Mouse (Mus musculus) heart, embryonic 13.5 days (tissue): Measurements from ENCODE around the gene Pex7. TPM values are rescaled to one million over a fixed set of nuclear protein-coding genes. Genes with fewer than 3 reads are reported as not detected.

Source experiments
- ATAC-seq: fragments of 200-750 bp; cut with Nextera tagmentation; 2 replicates; pipeline ENCODE4 v1.8.0; 2017; ENCODE audit warnings: moderate TSS enrichment; ENCODE audit not compliant: insufficient number of reproducible peaks, low FRiP score, low TSS enrichment; ENCODE audit errors: extremely low read depth
- H3K27ac ChIP-seq: fragments of 300-500 bp; sonication (generic); replicated peaks from 2 replicates; pipeline ENCODE4 v1.5.1; 2015; ENCODE audit warnings: moderate library complexity, mild to moderate bottlenecking, inconsistent platforms
- H3K27me3 ChIP-seq: fragments of 300-500 bp; sonication (generic); replicated peaks from 2 replicates; pipeline ENCODE4 v1.6.1; 2015; ENCODE audit warnings: mild to moderate bottlenecking, inconsistent platforms
- H3K36me3 ChIP-seq: fragments of 300-500 bp; sonication (generic); 2 replicates; pipeline ENCODE4 v1.6.1; 2015; ENCODE audit warnings: mild to moderate bottlenecking, inconsistent platforms
- H3K4me1 ChIP-seq: fragments of 300-500 bp; sonication (generic); 2 replicates; pipeline ENCODE4 v1.6.1; 2015; ENCODE audit warnings: inconsistent platforms
- H3K4me2 ChIP-seq: fragments of 300-500 bp; sonication (generic); 2 replicates; pipeline ENCODE4 v1.6.1; 2015; ENCODE audit warnings: inconsistent platforms, mild to moderate bottlenecking, moderate library complexity
- H3K4me3 ChIP-seq: fragments of 300-500 bp; sonication (generic); 2 replicates; pipeline ENCODE4 v1.5.1; 2015; ENCODE audit warnings: moderate library complexity, mild to moderate bottlenecking, inconsistent platforms
- H3K9ac ChIP-seq: fragments of 300-500 bp; sonication (generic); 2 replicates; pipeline ENCODE4 v1.6.1; 2015; ENCODE audit warnings: inconsistent platforms, mild to moderate bottlenecking, moderate library complexity
- H3K9me3 ChIP-seq: fragments of 300-500 bp; sonication (generic); 2 replicates; pipeline ENCODE4 v1.6.1; 2016; ENCODE audit warnings: inconsistent platforms
- WGBS: fragments of 180-500 bp; shearing (Covaris S2); methylation state at CpG from one replicate; pipeline ENCODE4 v1.1.7; 2015; ENCODE audit warnings: mixed read lengths; 5-methylcytosine and 5-hydroxymethylcytosine counted together
- polyA plus RNA-seq: library from polyadenylated mRNA; unstranded; fragments of >200 nt; fragmentation: Nextera tagmentation; extraction: Ambion mirVana; gene quantifications from 2 replicates; pipeline ENCODE4 v1.2.1, GENCODE M21; 2015

Pex7 gene
- polyA plus RNA-seq, 1 experiment from 2014 or later: 33.3 TPM

DNA sequence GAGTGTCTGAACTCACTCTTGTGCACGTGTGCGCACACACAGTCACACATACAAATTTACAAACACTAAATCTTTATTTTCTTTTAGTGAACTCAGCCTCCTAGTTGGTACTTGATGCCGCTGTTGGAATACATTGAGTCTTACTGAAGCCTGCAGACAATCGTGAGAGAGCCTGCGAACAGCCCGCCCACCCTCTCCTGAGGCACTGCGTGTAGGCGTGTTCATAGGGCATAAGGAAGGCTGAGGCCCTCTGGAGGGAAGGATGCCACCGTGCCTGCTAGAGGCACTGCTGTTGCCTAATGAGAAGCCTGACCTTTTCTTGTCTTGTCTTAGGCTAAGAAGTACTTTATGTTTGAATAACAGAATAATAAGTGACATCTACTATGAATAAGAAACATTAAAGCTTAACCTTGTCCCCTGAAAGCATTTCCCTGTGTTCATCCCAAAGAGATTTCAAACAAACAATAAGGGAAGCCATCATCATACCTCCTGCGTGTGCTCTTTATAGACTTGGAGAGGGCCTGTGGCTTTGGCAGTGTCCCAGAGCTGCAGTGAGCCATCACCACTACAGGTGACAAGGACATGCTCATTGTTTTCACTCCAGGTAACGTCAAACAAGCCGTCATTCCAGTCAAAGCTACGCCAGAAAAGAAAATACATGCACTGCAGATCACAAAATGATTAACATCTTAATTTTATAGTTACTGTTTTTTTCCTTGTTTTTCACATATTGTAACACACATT is 3.2 kb downstream of the Pex7 start:
- peaks cover 4% of the 10 kb centered on the region; the same call in 1 of the 2 replicates for H3K27me3 ChIP-seq
- peaks cover 5% of the 10 kb centered on the region; the same call in 1 of the 2 replicates for H3K4me1 ChIP-seq
- H3K4me2 ChIP-seq: no peak overlapping the region
- ATAC-seq: no peak
- no peak overlapping the region for H3K9ac ChIP-seq
- H3K9me3 ChIP-seq: no peaks in the 10 kb centered on the region
- peaks cover 12% of the 10 kb centered on the region; the same call in 1 of the 2 replicates for H3K36me3 ChIP-seq
- H3K27ac ChIP-seq: no peak overlapping the region
- no peak overlapping the region for H3K4me3 ChIP-seq
- 74% methylated on average over 13 of the region's 13 CpGs for WGBS

DNA sequence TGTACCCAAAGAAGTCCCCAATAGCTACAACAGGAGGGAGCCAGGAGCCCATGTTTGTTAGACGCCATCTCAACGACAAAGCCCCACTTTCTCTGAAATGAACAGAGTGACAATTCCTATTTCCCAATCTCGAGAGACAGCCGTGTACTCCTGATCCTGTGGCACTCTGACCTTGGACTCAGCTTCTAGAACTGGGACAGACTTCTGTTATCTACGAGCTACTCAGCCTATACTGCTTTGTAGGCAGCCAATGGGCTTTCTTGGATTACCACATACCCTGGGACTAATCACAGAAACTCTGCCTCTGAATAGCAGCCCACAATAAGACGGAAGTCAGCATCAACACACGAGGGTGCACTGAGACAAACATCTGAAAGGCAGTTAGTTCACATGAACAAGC is 5.5 kb downstream of the Pex7 start:
- Histone ChIP-seq H3K4me1 (peaks cover 5% of the 10 kb centered on the region; the same call in 1 of the 2 replicates), H3K36me3 (peaks cover 23% of the 10 kb centered on the region), H3K4me3 (no peak overlapping the region), H3K27me3 (no peaks in the 10 kb centered on the region), H3K9ac (no peak overlapping the region), H3K4me2 (no peak overlapping the region), H3K9me3 (no peaks in the 10 kb centered on the region), H3K27ac (no peak overlapping the region)
- WGBS: 60% methylated on average over 7 of the region's 7 CpGs
- ATAC-seq: no peak

DNA sequence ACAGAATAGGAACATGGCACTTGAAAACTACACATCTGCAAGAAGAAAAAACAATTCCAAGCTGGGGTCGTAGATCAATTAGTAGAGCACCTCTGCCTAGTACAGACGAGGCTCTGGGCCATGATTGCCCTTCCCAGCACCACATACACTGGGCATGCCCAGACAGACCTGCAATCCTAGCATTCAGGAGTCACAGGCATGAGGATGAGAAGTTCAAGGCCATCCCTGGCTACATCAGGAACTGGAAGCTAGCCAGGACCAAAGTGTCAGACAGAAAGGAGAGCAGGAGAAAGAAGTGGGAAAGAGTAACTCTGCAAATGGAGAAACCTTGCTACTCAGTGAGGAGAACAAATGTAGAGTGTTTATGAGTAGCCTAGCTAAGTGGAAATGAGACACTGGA is 7.3 kb downstream of the Pex7 start:
- no peaks in the 10 kb centered on the region for H3K9me3 ChIP-seq
- 72% methylated on average over 2 of the region's 2 CpGs for WGBS
- no peak overlapping the region for H3K4me3 ChIP-seq
- H3K27ac ChIP-seq: no peak overlapping the region
- no peak overlapping the region for H3K9ac ChIP-seq
- no peaks in the 10 kb centered on the region for H3K27me3 ChIP-seq
- peaks cover 30% of the 10 kb centered on the region for H3K36me3 ChIP-seq
- no peak for ATAC-seq
- peaks cover 5% of the 10 kb centered on the region; the same call in 1 of the 2 replicates for H3K4me1 ChIP-seq
- no peak overlapping the region for H3K4me2 ChIP-seq

DNA sequence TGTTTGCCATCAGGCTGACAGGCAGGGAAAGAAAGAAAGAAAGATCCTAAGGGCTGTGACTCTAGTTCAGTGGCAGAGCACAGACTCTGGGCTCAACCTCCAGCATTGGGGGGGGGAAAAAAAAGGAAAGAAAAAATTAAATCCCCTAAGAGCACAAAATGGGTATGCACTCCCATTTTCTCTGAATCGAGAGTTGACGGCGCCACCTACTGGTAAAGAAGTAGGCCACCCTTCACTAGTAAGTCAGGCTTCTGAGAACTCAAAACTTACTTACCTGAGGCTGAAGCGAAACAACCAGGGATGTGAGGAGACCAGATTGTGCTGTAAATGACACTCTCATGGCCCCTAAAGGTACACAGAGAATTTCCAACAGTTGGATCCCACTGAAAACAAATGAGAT is 13.5 kb downstream of the Pex7 start:
- no peaks in the 10 kb centered on the region for H3K4me1 ChIP-seq
- H3K27me3 ChIP-seq: no peaks in the 10 kb centered on the region
- no peak overlapping the region for H3K4me2 ChIP-seq
- no peak overlapping the region for H3K27ac ChIP-seq
- H3K36me3 ChIP-seq: peaks cover 27% of the 10 kb centered on the region
- 17% methylated on average over 4 of the region's 4 CpGs for WGBS
- no peak for ATAC-seq
- no peak overlapping the region for H3K4me3 ChIP-seq
- no peaks in the 10 kb centered on the region for H3K9me3 ChIP-seq
- no peak overlapping the region for H3K9ac ChIP-seq

DNA sequence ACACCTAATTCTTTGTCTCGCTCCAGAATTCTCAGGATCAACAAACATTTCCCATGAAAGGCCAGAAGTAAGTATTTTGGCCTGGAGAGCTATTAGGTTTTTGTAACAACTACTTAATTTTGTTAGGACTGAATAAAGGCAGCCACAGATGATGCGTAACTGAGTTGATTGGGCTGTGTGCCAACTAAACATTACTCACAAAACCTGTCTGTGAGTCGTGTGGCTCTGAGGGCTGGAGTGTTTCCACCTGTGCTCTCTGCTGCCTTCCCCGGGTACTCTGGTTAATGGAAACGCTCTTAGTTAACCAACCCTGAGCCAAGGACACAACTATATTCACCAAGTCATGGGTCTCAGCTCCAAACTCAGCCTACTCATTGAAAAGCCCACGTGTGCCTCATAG is 14.3 kb downstream of the Pex7 start:
- Histone ChIP-seq H3K27me3 (no peaks in the 10 kb centered on the region), H3K4me3 (no peak overlapping the region), H3K36me3 (peaks cover 27% of the 10 kb centered on the region), H3K9me3 (no peaks in the 10 kb centered on the region), H3K4me2 (no peak overlapping the region), H3K27ac (no peak overlapping the region), H3K4me1 (no peaks in the 10 kb centered on the region), H3K9ac (no peak overlapping the region)
- ATAC-seq: no peak
- WGBS: 66% methylated on average over 6 of the region's 6 CpGs

DNA sequence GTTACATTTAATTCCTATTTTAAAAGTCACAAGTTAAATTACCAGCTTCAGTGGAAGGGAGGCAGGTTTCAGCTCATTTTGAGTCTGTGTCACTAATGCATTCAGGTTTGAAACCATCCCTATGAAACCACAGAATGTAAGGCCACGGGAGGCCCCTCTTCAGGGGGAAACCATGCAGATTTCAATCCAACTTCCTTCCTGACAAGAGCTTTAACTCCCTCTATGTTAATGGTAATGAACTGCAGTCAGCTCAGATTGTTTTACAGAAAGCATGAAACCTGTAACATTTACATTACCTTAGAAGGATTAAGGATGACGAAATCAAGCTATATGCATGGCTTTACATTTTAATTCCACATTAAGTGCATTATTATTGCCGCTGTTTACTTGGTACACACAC is 15.8 kb downstream of the Pex7 start:
- no peak for ATAC-seq
- Histone ChIP-seq H3K27me3 (no peaks in the 10 kb centered on the region), H3K9me3 (no peaks in the 10 kb centered on the region), H3K27ac (no peak overlapping the region), H3K4me2 (no peak overlapping the region), H3K36me3 (peaks cover 25% of the 10 kb centered on the region), H3K9ac (no peak overlapping the region), H3K4me1 (no peaks in the 10 kb centered on the region), H3K4me3 (no peak overlapping the region)
- 61% methylated on average over 3 of the region's 3 CpGs for WGBS

DNA sequence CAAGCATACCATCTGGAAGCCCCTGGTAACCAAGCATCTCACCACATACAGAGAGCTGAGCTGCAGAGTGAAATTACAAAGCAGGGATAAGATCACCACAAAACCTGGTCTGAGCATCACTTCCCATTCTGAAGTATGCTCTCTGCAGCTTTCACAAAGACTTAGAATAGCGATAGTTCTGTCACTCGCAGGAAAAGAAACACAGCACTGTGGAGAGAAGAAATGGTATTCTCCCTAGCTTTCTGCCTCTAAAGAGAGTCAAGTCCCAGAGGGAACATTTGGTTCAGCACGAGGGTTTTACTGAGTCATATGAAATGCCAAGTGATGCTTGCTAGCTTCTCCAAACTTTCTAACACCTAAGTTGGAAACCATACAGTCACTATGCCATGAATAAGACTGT is 17.6 kb downstream of the Pex7 start:
- WGBS: 81% methylated on average over 3 of the region's 3 CpGs
- Histone ChIP-seq H3K9me3 (no peaks in the 10 kb centered on the region), H3K4me2 (no peak overlapping the region), H3K4me3 (no peak overlapping the region), H3K36me3 (peaks cover 22% of the 10 kb centered on the region), H3K27ac (no peak overlapping the region), H3K4me1 (no peaks in the 10 kb centered on the region), H3K9ac (no peak overlapping the region), H3K27me3 (no peaks in the 10 kb centered on the region)
- no peak for ATAC-seq

DNA sequence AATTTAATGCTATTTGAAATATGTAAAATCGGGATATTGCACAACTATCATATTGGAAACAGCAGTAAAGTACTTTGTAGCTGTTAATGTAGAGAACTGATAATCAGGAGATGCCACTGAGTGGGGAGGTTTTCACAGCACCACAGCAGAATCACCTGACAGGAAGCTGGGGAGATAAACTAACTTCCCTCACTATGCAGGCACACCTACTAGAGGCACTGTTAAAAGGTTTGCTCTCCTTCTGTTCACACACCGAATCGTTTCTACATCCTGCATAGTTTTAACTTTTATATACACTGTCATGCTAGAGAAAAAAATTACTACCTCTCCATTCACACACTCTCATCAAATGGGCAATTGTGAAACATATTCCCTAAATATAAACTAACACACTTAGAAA is 21.2 kb downstream of the Pex7 start:
- no peak for ATAC-seq

DNA sequence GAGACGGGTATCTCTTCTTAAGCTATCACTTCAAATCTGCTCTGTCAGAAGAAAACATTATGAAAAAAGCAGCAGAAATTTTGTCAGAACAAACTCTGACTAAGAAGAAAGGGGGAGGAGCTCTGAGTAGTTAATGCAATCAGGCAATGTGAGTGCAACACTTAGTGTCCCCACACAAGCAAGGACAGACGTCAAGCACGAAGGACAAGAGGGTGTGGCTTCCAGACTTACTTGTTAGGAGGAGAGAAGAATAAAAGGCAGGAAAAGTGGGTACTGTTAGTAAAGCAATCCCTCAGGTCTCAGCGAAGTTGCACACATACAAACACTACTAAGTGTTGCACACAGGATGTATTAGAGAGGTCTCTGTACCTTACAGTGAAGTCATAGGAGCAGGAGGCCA is 23.1 kb downstream of the Pex7 start:
- H3K9me3 ChIP-seq: no peaks in the 10 kb centered on the region
- peaks cover 23% of the 10 kb centered on the region for H3K36me3 ChIP-seq
- ATAC-seq: no peak
- WGBS: 59% methylated on average over 4 of the region's 4 CpGs
- no peak overlapping the region for H3K9ac ChIP-seq
- H3K27ac ChIP-seq: no peak overlapping the region
- H3K4me1 ChIP-seq: no peaks in the 10 kb centered on the region
- no peaks in the 10 kb centered on the region for H3K27me3 ChIP-seq
- no peak overlapping the region for H3K4me2 ChIP-seq
- no peak overlapping the region for H3K4me3 ChIP-seq

More for the DNA sequence above, 21.2 kb downstream of the Pex7 start:
- no peak overlapping the region for H3K27ac ChIP-seq
- H3K9me3 ChIP-seq: no peaks in the 10 kb centered on the region
- no peaks in the 10 kb centered on the region for H3K4me1 ChIP-seq
- no peak overlapping the region for H3K9ac ChIP-seq
- H3K27me3 ChIP-seq: no peaks in the 10 kb centered on the region
- H3K36me3 ChIP-seq: peaks cover 29% of the 10 kb centered on the region
- H3K4me3 ChIP-seq: no peak overlapping the region
- WGBS: 61% methylated on average over 3 of the region's 3 CpGs
- H3K4me2 ChIP-seq: no peak overlapping the region

DNA sequence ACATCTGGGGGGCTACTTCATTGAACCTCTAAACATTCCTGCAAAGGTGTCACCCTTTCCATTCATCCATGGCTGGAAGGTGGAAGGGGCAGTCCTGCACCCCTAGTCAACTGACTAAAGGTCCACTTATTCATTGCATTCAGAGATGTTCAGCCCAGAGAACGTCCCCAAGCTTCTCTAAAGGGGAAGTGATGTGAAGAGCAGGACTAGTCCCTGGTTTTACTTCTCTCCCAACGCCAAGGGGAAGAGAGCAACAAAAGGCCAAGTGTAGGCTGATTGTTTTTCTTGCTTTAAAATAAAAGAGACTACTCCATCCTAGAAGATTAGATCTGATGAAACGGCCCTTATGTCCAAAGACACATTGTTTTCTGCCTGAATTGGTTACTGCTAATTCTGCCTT is 27.1 kb downstream of the Pex7 start:
- no peaks in the 10 kb centered on the region for H3K27me3 ChIP-seq
- H3K36me3 ChIP-seq: peaks cover 12% of the 10 kb centered on the region; the same call in 1 of the 2 replicates
- ATAC-seq: no peak
- 74% methylated on average over 3 of the region's 3 CpGs for WGBS
- H3K4me2 ChIP-seq: no peak overlapping the region
- no peaks in the 10 kb centered on the region for H3K9me3 ChIP-seq
- no peaks in the 10 kb centered on the region for H3K4me1 ChIP-seq
- no peak overlapping the region for H3K27ac ChIP-seq
- H3K4me3 ChIP-seq: no peak overlapping the region
- H3K9ac ChIP-seq: no peak overlapping the region

DNA sequence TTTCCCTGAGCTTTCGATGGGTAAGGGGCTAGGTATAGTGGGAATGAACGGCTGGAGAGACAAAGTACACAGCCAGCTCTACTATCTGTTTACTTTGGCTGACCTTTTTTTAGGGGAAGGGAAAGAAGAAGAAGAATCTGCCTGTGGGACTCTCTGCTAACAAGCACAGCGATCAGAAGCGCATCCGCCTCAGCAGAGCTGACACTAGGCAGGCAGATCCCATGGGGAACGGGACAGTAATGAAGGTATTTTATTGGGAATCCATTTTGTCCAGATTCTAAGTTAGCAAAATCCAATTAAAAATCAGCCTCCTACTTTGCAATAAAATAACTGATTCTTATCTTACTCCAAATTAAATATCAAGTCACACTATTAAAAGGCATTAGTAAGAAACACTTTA is 28.3 kb downstream of the Pex7 start:
- ATAC-seq: no peak
- WGBS: 63% methylated on average over 6 of the region's 6 CpGs
- no peak overlapping the region for H3K27ac ChIP-seq

DNA sequence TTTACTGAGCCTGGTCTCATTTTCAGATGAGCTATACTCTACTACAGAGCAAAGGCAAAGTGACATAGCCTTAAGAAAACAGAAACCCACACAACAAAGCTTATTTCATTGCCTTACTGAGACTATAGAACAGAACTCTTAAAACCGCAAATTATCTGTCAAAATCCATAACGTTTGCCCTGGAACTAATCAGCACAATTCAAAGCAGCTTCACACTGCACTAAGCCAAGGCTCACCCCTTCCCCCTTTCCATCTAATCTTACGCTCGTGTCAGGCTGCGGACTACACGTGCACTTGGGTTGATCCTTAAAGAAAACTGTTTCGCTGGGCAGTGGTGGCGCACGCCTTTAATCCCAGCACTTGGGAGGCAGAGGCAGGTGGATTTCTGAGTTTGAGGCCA is 29.8 kb downstream of the Pex7 start:
- H3K4me3 ChIP-seq: no peak overlapping the region
- no peaks in the 10 kb centered on the region for H3K9me3 ChIP-seq
- 0 out of 2 replicates have a peak, but pooled peaks cover 8% of the 10 kb centered on the region for H3K36me3 ChIP-seq
- H3K4me2 ChIP-seq: no peak overlapping the region
- H3K27me3 ChIP-seq: no peaks in the 10 kb centered on the region
- no peaks in the 10 kb centered on the region for H3K4me1 ChIP-seq
- H3K9ac ChIP-seq: no peak overlapping the region
- no peak overlapping the region for H3K27ac ChIP-seq
- WGBS: 76% methylated on average over 9 of the region's 9 CpGs
- ATAC-seq: no peak

More for the DNA sequence above, 28.3 kb downstream of the Pex7 start:
- Histone ChIP-seq H3K27me3 (no peaks in the 10 kb centered on the region), H3K4me1 (no peaks in the 10 kb centered on the region), H3K9me3 (no peaks in the 10 kb centered on the region), H3K4me3 (no peak overlapping the region), H3K4me2 (no peak overlapping the region), H3K36me3 (peaks cover 12% of the 10 kb centered on the region; the same call in 1 of the 2 replicates), H3K9ac (no peak overlapping the region)
